Mouse (Mus musculus) A20 (cell line): ENCODE data around the gene Pdzd11.

Experiments
- DNase-seq: peaks from one replicate; pipeline ENCODE4 v3.0.0-alpha.2; 2011; ENCODE audit warnings: low read depth, low spot score

Pdzd11 gene

GRCm38 (mm10) chrX:100625802-100626793 lies at the start of gene Pdzd11:
Gene Pdzd11 (minus strand): TSS chrX:100626568.
- DNase-seq = peak; percentile 91

DNA sequence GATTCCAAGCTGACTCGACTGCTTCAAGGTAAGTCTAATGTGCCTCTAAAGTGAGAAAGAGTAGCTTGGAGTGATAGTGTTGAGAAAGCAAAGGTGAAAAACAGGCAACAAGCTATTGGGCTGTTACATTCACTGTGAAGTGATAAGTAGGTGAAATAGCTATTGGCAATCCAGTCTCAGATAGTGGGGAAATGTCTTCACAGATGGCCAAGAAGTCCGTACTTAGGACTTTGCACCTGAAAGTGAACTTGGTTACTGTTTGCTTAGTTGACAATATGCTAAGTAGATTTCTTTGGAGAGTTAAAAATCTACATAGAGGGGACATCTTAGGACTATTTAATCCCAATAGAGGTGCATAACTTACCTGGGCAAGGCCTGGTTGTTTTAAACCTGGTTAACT lies 38.5 kb upstream of the Pdzd11 start:
- DNase-seq = no peak

- DNase-seq = peak; percentile 4
Observed at GRCm38 (mm10) chrX:100652848-100653247, 26.5 kb upstream of the Pdzd11 start.

GRCm38 (mm10) chrX:100638477-100638876 lies 12.1 kb upstream of the Pdzd11 start:
- no peak for DNase-seq

DNA sequence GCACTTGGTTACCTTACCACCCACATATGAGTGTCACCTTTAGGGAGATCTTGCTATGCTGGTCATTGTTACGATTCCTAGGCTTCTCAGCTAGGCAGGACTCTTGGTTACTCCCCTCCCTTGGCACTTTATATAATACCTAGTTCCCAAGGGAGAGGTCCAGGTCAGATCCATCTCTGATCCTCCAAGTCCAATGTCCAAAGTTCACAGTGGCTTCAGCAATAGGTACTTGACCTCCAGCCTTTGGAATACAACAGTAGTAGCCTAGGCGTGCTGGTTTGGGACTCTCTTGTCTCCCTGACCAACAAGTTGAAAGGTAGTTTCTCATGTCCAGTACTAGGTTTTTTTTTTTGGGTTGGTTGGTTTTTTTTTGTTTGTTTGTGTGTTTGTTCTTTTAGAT lies 2.7 kb upstream of the Pdzd11 start:
- DNase-seq = no peak

DNA sequence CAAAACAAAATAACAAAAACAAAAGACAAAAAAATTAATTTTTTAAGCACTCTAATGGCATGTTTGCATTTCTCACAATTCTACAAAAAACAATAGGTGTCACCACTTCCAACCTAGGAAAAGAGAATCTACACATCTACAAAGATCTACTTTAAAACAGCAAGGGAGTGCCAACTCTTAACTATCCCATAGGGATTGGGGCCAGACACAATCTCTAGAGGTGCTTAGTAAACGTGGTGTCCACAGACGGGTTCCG lies 894 bp downstream of the Pdzd11 start, which contains the start of gene Kif4:
TSS of gene Kif4 (plus strand) at position 192 of the 256 bp plus-strand sequence.
- no peak for DNase-seq

GRCm38 (mm10) chrX:100625146-100625545 lies 1.2 kb downstream of the Pdzd11 start:
- no peak for DNase-seq

DNA sequence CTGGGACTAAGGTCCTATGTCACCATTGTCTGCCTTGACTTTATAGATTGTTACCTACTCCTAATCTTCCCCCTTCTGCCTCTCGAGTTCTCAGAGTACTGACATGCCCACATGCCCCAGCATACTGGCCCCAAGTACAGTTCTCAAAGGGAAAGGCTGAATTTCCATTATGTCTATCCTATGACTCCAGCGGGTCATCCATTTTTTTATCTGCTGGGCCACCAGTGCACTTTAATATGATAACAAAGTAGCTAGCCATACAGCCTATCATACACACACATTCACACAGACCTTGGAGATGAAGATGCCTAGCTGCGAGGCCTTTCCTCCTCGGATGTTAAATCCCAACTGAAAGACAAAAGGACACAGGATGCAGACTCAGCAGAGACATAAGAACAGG lies 2.1 kb downstream of the Pdzd11 start:
- DNase-seq = no peak

DNA sequence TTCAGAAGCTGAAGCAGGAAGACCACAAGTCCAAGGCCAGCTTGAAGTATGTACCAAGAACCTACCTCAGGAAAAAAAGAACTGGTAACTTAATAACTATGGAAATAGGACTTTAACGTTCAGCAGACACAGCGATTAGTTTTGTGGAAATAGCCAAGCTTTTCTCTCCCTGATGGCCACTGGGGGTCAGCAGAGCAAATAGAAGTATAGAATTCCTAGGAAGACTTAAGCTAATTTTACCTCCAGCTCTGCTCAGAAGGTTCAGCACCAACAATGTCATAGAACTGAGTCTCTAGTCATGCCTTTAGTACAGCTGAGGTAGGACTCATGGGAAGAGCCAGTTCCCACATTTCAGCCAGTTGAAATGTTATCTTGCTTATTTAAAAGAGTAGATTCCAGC lies 5.0 kb downstream of the Pdzd11 start:
- no peak for DNase-seq

DNA sequence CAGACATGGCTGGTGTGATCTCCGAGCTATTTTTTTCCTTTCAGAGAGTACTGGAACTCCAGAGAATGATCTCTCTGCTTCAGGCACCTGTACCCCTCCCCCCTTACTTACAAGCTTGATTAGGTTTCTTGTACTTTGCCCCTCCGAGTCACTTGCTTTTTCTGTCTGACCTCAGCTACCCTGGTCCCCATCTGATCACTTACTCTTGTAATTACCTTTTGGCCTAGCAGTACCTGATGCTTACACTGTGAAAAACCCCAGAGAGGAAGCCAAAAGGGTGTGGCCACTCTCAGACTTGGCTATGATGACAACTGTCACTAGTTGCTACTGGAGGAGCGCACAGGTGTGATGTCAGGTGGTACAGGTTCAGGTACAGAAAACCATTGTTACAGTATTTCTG lies 7.9 kb downstream of the Pdzd11 start:
- DNase-seq = no peak

DNA sequence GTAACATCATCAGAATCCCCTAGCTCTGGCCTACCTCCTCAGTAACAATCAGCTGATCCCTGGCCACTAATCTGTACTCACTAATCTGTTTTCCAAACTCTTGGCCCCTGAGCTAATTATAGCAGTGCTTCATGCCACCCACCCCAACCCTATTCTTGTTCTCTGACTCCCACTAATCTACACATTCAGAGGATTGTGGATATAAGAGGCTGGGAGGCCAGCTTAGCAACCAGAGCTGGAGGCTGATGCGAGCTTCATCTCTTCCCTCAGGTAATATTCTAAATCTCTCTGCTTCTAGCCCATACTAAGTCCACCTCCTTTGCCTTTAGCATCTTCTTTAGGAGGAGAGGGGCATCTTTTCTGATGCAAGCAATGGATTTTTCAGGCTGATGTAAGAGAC lies 21.1 kb downstream of the Pdzd11 start, which contains the start of gene Arr3:
TSS of gene Arr3 (plus strand) at position 184 of the 400 bp plus-strand sequence.
- DNase-seq = no peak

DNA sequence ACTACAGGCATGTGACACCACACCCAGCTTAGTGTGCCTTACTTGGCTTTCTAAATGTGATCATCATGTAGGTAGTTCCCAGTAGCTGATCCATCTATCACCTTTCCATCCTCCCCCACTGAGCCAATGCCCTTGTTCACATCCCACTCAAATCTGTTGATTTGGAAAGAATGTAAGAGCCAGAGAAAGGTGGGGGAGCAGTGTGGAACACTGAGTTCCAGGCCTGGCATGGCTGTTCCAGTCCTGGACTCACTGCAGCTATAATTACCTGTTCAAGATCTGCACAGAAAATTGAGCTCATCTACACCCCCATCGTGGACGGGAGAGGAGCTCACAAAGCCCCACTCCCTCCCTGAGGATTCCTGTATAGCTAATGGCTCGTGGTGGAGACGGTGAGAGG lies 26.6 kb downstream of the Pdzd11 start:
- DNase-seq = no peak

- DNase-seq = no peak
Observed at GRCm38 (mm10) chrX:100597439-100597838, 28.9 kb downstream of the Pdzd11 start.

- no peak for DNase-seq
Observed at GRCm38 (mm10) chrX:100594791-100595190, 31.6 kb downstream of the Pdzd11 start, which contains the start of gene P2ry4. Gene P2ry4 (minus strand): TSS chrX:100594869.
